Mouse (Mus musculus): ENCODE results near the gene Pacrg. TPM values are rescaled to one million over a fixed set of nuclear protein-coding genes. Genes with fewer than 3 reads are reported as not detected.
A peak's percentile ranks its signal among the peaks of the same experiment; 100 is the strongest.

The Pacrg gene
- polyA plus RNA-seq, 1 experiment from 2014 or later, result 9.2 TPM

DNA sequence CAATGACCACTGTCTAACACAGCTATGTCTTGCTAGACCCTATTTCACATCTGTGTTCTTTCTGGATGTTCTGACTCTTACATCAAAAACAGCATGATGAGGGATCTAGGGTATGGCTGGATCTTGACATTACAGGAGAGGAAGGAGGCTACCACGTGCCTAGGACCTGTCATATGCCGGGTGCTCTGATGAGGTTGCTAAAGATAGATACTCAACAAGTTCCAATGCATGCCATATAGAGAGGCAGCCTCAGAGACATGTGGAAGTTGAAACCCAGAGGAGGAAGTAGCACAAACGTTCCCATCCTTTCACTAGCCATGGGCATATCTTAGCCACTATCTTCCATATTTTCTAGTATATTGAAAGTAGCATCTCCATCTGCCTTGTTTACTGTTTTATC, 115.3 kb downstream of the Pacrg start:
- no peaks in the 10 kb centered on the region for H3K4me1 ChIP-seq (ENCODE audit: control insufficient read depth, insufficient read depth, low read length)

DNA sequence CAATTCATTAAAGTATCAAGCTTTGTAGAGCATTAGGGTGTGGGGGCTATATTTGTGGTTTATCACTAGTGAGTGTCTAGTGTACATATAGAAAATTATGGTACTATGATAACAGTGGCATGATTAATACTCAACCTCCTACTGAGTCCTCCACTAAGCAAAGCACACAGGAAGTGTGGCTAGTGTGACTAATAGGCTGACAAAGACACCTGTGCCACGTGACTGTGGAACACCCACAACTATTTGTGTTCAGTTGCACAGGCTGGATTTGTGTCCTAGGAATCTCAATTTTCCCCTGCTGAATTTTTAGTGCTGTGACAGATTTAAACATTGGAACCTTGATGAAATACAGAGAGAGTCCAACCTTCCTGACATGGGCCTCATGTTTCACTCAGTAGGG, 118.5 kb downstream of the Pacrg start:
- WGBS, result 61% methylated on average over 1 of the region's 1 CpGs
- Histone ChIP-seq H3K4me2 (ENCODE audit: low read length) (no peak overlapping the region), H3K27ac (replicated peaks; ENCODE audit: low read depth, low read length) (no peak overlapping the region), H3K4me3 (replicated peaks; ENCODE audit: low read depth, low read length) (no peak overlapping the region), H3K36me3 (ENCODE audit: control insufficient read depth, insufficient read depth, low read length) (no peaks in the 10 kb centered on the region), H3K9ac (replicated peaks; ENCODE audit: low read length) (no peak overlapping the region), H3K27me3 (ENCODE audit: control insufficient read depth, insufficient read depth, low read length) (no peaks in the 10 kb centered on the region), H3K4me1 (ENCODE audit: control insufficient read depth, insufficient read depth, low read length) (no peaks in the 10 kb centered on the region), H3K9me3 (ENCODE audit: control insufficient read depth, low read length) (no peaks in the 10 kb centered on the region)
- ATAC-seq (ENCODE audit: low FRiP score, low TSS enrichment), result no peak
- no peak for DNase-seq

More for the DNA sequence above, 115.3 kb downstream of the Pacrg start:
- WGBS, result 93% methylated on average over 3 of the region's 3 CpGs
- Histone ChIP-seq H3K4me2 (ENCODE audit: low read length) (no peak overlapping the region), H3K36me3 (ENCODE audit: control insufficient read depth, insufficient read depth, low read length) (no peaks in the 10 kb centered on the region), H3K9me3 (ENCODE audit: control insufficient read depth, low read length) (no peaks in the 10 kb centered on the region), H3K9ac (replicated peaks; ENCODE audit: low read length) (no peak overlapping the region), H3K4me3 (replicated peaks; ENCODE audit: low read depth, low read length) (no peak overlapping the region), H3K27me3 (ENCODE audit: control insufficient read depth, insufficient read depth, low read length) (no peaks in the 10 kb centered on the region), H3K27ac (replicated peaks; ENCODE audit: low read depth, low read length) (no peak overlapping the region)
- ATAC-seq (ENCODE audit: low FRiP score, low TSS enrichment) (no peak), DNase-seq (no peak)

DNA sequence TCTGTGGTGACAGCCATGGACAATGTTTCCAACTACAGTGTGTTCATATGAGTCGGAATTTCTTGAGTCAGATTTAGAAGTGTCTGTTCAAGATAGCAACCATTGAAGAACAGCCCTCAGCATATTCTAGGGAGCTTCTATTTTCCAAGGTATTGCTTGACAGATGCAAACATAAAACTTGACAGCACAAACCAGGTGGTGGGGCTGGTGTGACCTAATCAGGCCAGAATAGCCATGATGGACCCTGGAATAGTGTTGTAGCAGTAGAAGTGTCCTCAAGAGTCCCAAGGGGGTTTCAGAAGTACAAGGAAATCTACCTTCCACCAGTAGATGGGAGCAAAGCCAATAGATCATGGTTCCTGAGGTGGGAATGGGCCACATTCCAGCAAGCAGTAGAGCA, 123.0 kb downstream of the Pacrg start:
- no peak overlapping the region for H3K4me3 ChIP-seq (replicated peaks; ENCODE audit: low read depth, low read length)
- no peaks in the 10 kb centered on the region for H3K27me3 ChIP-seq (ENCODE audit: control insufficient read depth, insufficient read depth, low read length)
- H3K4me2 ChIP-seq (ENCODE audit: low read length), result no peak overlapping the region
- DNase-seq (no peak), ATAC-seq (ENCODE audit: low FRiP score, low TSS enrichment) (no peak)
- no peaks in the 10 kb centered on the region for H3K36me3 ChIP-seq (ENCODE audit: control insufficient read depth, insufficient read depth, low read length)
- WGBS, result 92% methylated on average over 1 of the region's 1 CpGs
- H3K4me1 ChIP-seq (ENCODE audit: control insufficient read depth, insufficient read depth, low read length), result no peaks in the 10 kb centered on the region
- no peak overlapping the region for H3K27ac ChIP-seq (replicated peaks; ENCODE audit: low read depth, low read length)
- no peak overlapping the region for H3K9ac ChIP-seq (replicated peaks; ENCODE audit: low read length)
- no peaks in the 10 kb centered on the region for H3K9me3 ChIP-seq (ENCODE audit: control insufficient read depth, low read length)

DNA sequence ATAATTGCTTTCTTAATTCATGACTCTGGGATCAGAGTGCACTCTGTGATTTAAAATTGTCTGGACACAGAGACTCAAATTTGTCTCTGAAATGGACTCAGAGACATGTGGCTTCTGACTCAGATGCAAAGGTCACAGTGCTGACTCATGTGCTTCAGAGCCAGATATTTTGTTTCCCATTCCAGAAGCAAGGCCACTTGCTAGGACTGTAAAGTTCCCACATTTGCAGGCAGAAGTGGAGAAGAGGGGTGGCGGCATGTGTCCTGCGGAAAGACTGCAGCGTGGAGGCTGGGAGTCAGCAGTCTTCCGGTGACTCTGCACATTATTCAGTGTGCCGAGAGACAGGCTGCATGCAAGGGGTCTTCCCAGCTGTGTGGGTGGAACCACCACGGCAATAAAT, 137.3 kb downstream of the Pacrg start:
- no peak for ATAC-seq (ENCODE audit: low FRiP score, low TSS enrichment)
- no peak overlapping the region for H3K4me3 ChIP-seq (replicated peaks; ENCODE audit: low read depth, low read length)
- no peaks in the 10 kb centered on the region for H3K27me3 ChIP-seq (ENCODE audit: control insufficient read depth, insufficient read depth, low read length)
- no peak overlapping the region for H3K9ac ChIP-seq (replicated peaks; ENCODE audit: low read length)
- DNase-seq, result no peak
- WGBS, result 81% methylated on average over 6 of the region's 6 CpGs
- no peaks in the 10 kb centered on the region for H3K4me1 ChIP-seq (ENCODE audit: control insufficient read depth, insufficient read depth, low read length)
- no peaks in the 10 kb centered on the region for H3K36me3 ChIP-seq (ENCODE audit: control insufficient read depth, insufficient read depth, low read length)
- H3K27ac ChIP-seq (replicated peaks; ENCODE audit: low read depth, low read length), result no peak overlapping the region
- H3K9me3 ChIP-seq (ENCODE audit: control insufficient read depth, low read length), result no peaks in the 10 kb centered on the region
- H3K4me2 ChIP-seq (ENCODE audit: low read length), result no peak overlapping the region

DNA sequence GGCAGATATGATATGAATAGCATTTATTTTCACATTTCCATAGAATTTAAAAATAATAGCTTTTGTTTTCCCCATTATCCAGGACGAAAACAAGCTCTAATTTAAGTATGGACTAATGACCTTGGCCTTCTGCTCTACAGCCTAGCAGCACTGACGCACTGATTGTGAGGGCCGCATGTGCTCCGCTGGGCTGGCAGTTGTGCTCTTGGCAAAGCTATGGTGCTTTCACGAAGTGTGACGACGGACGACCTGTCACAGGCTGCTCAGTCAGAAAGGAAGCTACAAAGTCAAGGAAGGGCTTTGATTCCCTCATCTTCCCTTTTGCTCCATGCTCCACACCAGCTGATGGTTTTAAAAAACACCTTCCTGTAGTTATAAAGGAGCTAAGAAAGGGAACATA, 142.1 kb downstream of the Pacrg start:
- 79% methylated on average over 8 of the region's 8 CpGs for WGBS
- DNase-seq, result no peak
- Histone ChIP-seq H3K27me3 (ENCODE audit: control insufficient read depth, insufficient read depth, low read length) (no peaks in the 10 kb centered on the region), H3K9ac (replicated peaks; ENCODE audit: low read length) (no peak overlapping the region), H3K36me3 (ENCODE audit: control insufficient read depth, insufficient read depth, low read length) (no peaks in the 10 kb centered on the region), H3K4me3 (replicated peaks; ENCODE audit: low read depth, low read length) (no peak overlapping the region), H3K9me3 (ENCODE audit: control insufficient read depth, low read length) (no peaks in the 10 kb centered on the region), H3K4me2 (ENCODE audit: low read length) (no peak overlapping the region), H3K27ac (replicated peaks; ENCODE audit: low read depth, low read length) (no peak overlapping the region), H3K4me1 (ENCODE audit: control insufficient read depth, insufficient read depth, low read length) (no peaks in the 10 kb centered on the region)
- ATAC-seq (ENCODE audit: low FRiP score, low TSS enrichment), result no peak

DNA sequence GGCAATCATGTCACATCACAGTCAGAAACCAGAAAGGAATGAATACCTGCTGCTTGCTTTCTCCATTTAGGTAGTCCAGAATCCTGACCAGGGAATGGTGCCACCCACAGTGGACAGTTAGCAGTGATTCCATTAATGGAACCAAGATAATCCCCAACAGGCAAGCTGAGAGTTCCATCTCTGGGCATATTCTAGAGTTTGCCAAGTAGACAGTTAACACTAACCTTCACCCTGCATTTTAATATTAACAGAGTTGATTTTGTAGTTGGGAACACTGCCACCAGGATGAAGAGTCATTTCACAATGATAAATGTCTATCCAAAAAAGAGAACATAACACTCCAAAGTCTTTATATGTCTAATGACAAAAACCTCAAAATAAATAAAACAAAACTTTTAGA, 144.7 kb downstream of the Pacrg start:
- H3K27ac ChIP-seq (replicated peaks; ENCODE audit: low read depth, low read length), result no peak overlapping the region
- no peaks in the 10 kb centered on the region for H3K36me3 ChIP-seq (ENCODE audit: control insufficient read depth, insufficient read depth, low read length)
- H3K4me3 ChIP-seq (replicated peaks; ENCODE audit: low read depth, low read length), result no peak overlapping the region
- ATAC-seq (ENCODE audit: low FRiP score, low TSS enrichment), result no peak
- H3K9me3 ChIP-seq (ENCODE audit: control insufficient read depth, low read length), result no peaks in the 10 kb centered on the region
- H3K4me1 ChIP-seq (ENCODE audit: control insufficient read depth, insufficient read depth, low read length), result no peaks in the 10 kb centered on the region
- H3K9ac ChIP-seq (replicated peaks; ENCODE audit: low read length), result no peak overlapping the region
- DNase-seq, result no peak
- no peak overlapping the region for H3K4me2 ChIP-seq (ENCODE audit: low read length)
- no peaks in the 10 kb centered on the region for H3K27me3 ChIP-seq (ENCODE audit: control insufficient read depth, insufficient read depth, low read length)

DNA sequence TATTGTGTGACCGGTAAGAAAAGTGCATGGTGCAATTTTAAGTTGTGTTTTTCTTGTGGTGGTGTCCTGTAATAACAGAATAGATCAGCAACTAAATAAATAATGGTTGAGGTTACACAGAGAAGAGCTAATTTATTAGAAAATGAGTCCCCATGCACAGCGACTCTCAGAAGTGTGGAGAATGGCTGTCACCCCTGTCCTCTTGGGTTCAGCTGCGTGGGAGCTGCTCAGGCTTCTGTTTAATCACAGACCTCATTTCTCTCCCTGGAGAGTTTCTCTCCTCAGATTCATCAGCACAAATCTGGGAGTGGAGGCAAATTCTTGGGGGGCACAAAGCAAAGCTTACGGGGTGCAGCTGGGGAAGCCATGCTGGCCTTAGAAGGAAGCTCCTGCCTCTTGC, 163.0 kb downstream of the Pacrg start:
- H3K36me3 ChIP-seq (ENCODE audit: control insufficient read depth, insufficient read depth, low read length), result no peaks in the 10 kb centered on the region
- no peak overlapping the region for H3K9ac ChIP-seq (replicated peaks; ENCODE audit: low read length)
- peaks cover 3% of the 10 kb centered on the region; the same call in 1 of the 2 replicates for H3K4me1 ChIP-seq (ENCODE audit: control insufficient read depth, insufficient read depth, low read length)
- no peak overlapping the region for H3K4me2 ChIP-seq (ENCODE audit: low read length)
- ATAC-seq (ENCODE audit: low FRiP score, low TSS enrichment) (no peak), DNase-seq (no peak)
- no peak overlapping the region for H3K27ac ChIP-seq (replicated peaks; ENCODE audit: low read depth, low read length)
- no peak overlapping the region for H3K4me3 ChIP-seq (replicated peaks; ENCODE audit: low read depth, low read length)
- H3K9me3 ChIP-seq (ENCODE audit: control insufficient read depth, low read length), result no peaks in the 10 kb centered on the region
- WGBS, result 76% methylated on average over 4 of the region's 4 CpGs
- H3K27me3 ChIP-seq (ENCODE audit: control insufficient read depth, insufficient read depth, low read length), result no peaks in the 10 kb centered on the region

DNA sequence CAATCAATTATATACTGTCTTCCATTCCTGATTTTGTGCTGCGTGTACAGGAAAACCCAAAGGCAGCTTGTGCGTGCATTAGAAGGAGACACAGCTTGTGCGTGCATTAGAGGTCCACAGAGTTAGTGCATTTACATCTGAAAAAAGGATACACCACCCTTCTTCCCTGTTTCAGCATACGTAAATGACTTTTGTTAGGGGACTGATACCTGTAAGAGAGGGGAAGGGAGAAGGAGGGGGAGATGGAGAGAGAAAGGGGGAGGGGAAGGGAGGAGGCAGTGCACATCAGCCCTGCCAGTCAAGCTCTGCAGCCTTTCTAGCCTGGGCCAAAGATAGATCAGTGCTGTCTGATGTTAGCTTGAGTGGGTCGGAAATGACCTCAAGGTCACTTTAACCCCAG, 164.6 kb downstream of the Pacrg start:
- Histone ChIP-seq H3K9ac (replicated peaks; ENCODE audit: low read length) (no peak overlapping the region), H3K4me2 (ENCODE audit: low read length) (no peak overlapping the region), H3K4me3 (replicated peaks; ENCODE audit: low read depth, low read length) (no peak overlapping the region), H3K4me1 (ENCODE audit: control insufficient read depth, insufficient read depth, low read length) (peaks cover 3% of the 10 kb centered on the region; the same call in 1 of the 2 replicates), H3K27me3 (ENCODE audit: control insufficient read depth, insufficient read depth, low read length) (no peaks in the 10 kb centered on the region), H3K9me3 (ENCODE audit: control insufficient read depth, low read length) (no peaks in the 10 kb centered on the region), H3K36me3 (ENCODE audit: control insufficient read depth, insufficient read depth, low read length) (no peaks in the 10 kb centered on the region), H3K27ac (replicated peaks; ENCODE audit: low read depth, low read length) (no peak overlapping the region)
- DNase-seq (no peak), ATAC-seq (ENCODE audit: low FRiP score, low TSS enrichment) (no peak)
- whole genome bisulfite sequencing, result 75% methylated on average over 5 of the region's 5 CpGs

DNA sequence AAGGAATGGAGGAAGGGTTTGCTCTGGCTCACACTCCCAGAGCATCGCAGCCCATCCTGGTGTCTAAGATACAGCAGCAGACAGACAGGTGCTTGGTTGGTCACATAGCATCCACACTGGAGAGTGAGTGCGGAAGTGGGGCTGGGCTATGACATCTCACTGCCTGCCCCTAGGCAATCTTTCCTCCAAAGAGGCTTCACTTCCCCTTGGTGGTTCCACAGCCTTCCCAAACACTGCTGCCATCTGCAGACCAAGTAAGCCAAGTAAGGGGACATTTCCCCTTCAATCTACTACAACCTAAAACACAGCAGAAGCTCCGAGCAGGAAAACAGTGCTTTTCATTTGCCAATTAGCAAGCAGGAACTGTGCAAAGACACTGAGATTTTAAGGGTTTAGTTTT, 165.1 kb downstream of the Pacrg start:
- no peaks in the 10 kb centered on the region for H3K36me3 ChIP-seq (ENCODE audit: control insufficient read depth, insufficient read depth, low read length)
- H3K9me3 ChIP-seq (ENCODE audit: control insufficient read depth, low read length), result no peaks in the 10 kb centered on the region
- ATAC-seq (ENCODE audit: low FRiP score, low TSS enrichment) (no peak), DNase-seq (peak; percentile 44)
- no peak overlapping the region for H3K4me2 ChIP-seq (ENCODE audit: low read length)
- no peak overlapping the region for H3K27ac ChIP-seq (replicated peaks; ENCODE audit: low read depth, low read length)
- no peak overlapping the region for H3K4me3 ChIP-seq (replicated peaks; ENCODE audit: low read depth, low read length)
- no peak overlapping the region for H3K9ac ChIP-seq (replicated peaks; ENCODE audit: low read length)
- H3K27me3 ChIP-seq (ENCODE audit: control insufficient read depth, insufficient read depth, low read length), result no peaks in the 10 kb centered on the region
- peaks cover 3% of the 10 kb centered on the region; the same call in 1 of the 2 replicates for H3K4me1 ChIP-seq (ENCODE audit: control insufficient read depth, insufficient read depth, low read length)
- 75% methylated on average over 3 of the region's 3 CpGs for WGBS
